Comparison of ENCODE assay signal across 8 mouse cellular contexts in genomic region chr11:82763742-82764437, GRCm38 (mm10). TPM values are rescaled to one million over a fixed set of nuclear protein-coding genes. Genes with fewer than 3 reads are reported as not detected.
DNase-seq lines count a peak whose midpoint lies in the region; ATAC-seq lines count a peak whose summit lies in the region.

Cct6b (minus strand) TSS chr11:82764321.
Zfp830 (plus strand) TSS chr11:82764345.

- peak within 1 kb of the TSS; percentile 71 for H3K9ac ChIP-seq in hindbrain, embryonic 14.5 days

- H3K27me3 ChIP-seq in hindbrain, embryonic 14.5 days (ENCODE audit: control insufficient read depth, insufficient read depth, low read length): no peaks in the 10 kb centered on the region

- no peaks in the 10 kb centered on the region for H3K9me3 ChIP-seq in hindbrain, embryonic 14.5 days (ENCODE audit: control insufficient read depth, low read length)

- H3K4me2 ChIP-seq in hindbrain, embryonic 14.5 days (replicated peaks): peak within 1 kb of the TSS; percentile 93

- DNase-seq in WW6 (ENCODE audit: low read depth, low spot score): peak; percentile 96
- DNase-seq in cerebellum, postnatal 36 days: peak; percentile 95
- DNase-seq in frontal cortex, postnatal 25 days (ENCODE audit: low spot score in 2 of 2): peak; percentile 83 to 90
- peak; percentile 97 for DNase-seq in hindbrain, embryonic 14.5 days (ENCODE audit: low spot score)
- peak; percentile 85 to 92 for DNase-seq in layer of hippocampus, postnatal 25 days (ENCODE audit: extremely low spot score in 1 of 2, low spot score in 1 of 2)
- peak; percentile 95 for DNase-seq in lung, postnatal 14 days
- DNase-seq in ovary, postnatal 36 days (ENCODE audit: low spot score): peak; percentile 92
- DNase-seq in thymus, postnatal 25 days: peak; percentile 88

- H3K4me3 ChIP-seq in hindbrain, embryonic 14.5 days (replicated peaks; ENCODE audit: low read length): peak within 1 kb of the TSS; percentile 62

- under 1% methylated on average over 44 of the region's 44 CpGs for WGBS in hindbrain, embryonic 14.5 days

- peaks cover 9% of the 10 kb centered on the region; the same call in 1 of the 2 replicates for H3K36me3 ChIP-seq in hindbrain, embryonic 14.5 days (replicated peaks; ENCODE audit: control insufficient read depth, insufficient read depth)

- peak within 1 kb of the TSS; percentile 84 for H3K27ac ChIP-seq in hindbrain, embryonic 14.5 days

- peak; percentile 99 for ATAC-seq in hindbrain, embryonic 14.5 days (ENCODE audit: low FRiP score)

- H3K4me1 ChIP-seq in hindbrain, embryonic 14.5 days (replicated peaks; ENCODE audit: control insufficient read depth, insufficient read depth, low read length): peaks cover 21% of the 10 kb centered on the region

RNA-seq across cellular contexts. Expression of gene Cct6b, which starts in this region (rescaled TPM):
- 0.09 and 0.14 TPM in 2 replicates for polyA plus RNA-seq in hindbrain, embryonic 14.5 days (2014; fragmentation: Nextera tagmentation; extraction: Ambion mirVana)
- under 1 TPM; 0.20 to 0.63 TPM for total RNA-seq in layer of hippocampus, postnatal 25 days (2021)

RNA-seq across cellular contexts. Expression of gene Zfp830, which starts in this region (rescaled TPM):
- polyA plus RNA-seq in hindbrain, embryonic 14.5 days (2014; fragmentation: Nextera tagmentation; extraction: Ambion mirVana): 23.4 and 26.9 TPM in 2 replicates
- 10 to 100 TPM; 15.0 to 17.5 TPM for total RNA-seq in layer of hippocampus, postnatal 25 days (2021)

Comparison
In these comparisons a context has a peak if more than half of its experiments do, and no peak if none do; other contexts are left out.
1. Peak in every context shown above with its lines: DNase-seq, ATAC-seq, H3K4me3 ChIP-seq and H3K27ac ChIP-seq.